Mouse (Mus musculus) limb, embryonic 12.5 days (tissue): ENCODE measurements at regions not wholly inside any gene's neighbourhood (a gene's known extent, or its start where the extent isn't known, plus 50 kb on each side); places are given as distances from the start of the nearest gene placed in this dataset.
A peak's percentile ranks its signal among the peaks of the same experiment; 100 is the strongest.

Source experiments
- ATAC-seq: fragments of 200-750 bp; cut with Nextera tagmentation; 2 replicates; pipeline ENCODE4 v1.8.0; 2017; ENCODE audit warnings: low read depth, moderate TSS enrichment; ENCODE audit not compliant: insufficient number of reproducible peaks, insufficient read depth, low FRiP score, low TSS enrichment
- H3K27ac ChIP-seq: fragments of 300-500 bp; sonication (generic); 2 replicates; pipeline ENCODE4 v1.5.1; 2016; ENCODE audit warnings: mild to moderate bottlenecking, moderate library complexity
- H3K27me3 ChIP-seq: fragments of 300-500 bp; sonication (generic); 2 replicates; pipeline ENCODE4 v1.6.1; 2016; ENCODE audit warnings: mild to moderate bottlenecking, moderate library complexity
- H3K36me3 ChIP-seq: fragments of 300-500 bp; sonication (generic); 2 replicates; pipeline ENCODE4 v1.6.1; 2016; ENCODE audit warnings: mild to moderate bottlenecking, moderate library complexity
- H3K4me1 ChIP-seq: fragments of 300-500 bp; sonication (generic); replicated peaks from 2 replicates; pipeline ENCODE4 v1.6.1; 2016
- H3K4me2 ChIP-seq: fragments of 300-500 bp; sonication (generic); 2 replicates; pipeline ENCODE4 v1.6.1; 2016; ENCODE audit warnings: mild to moderate bottlenecking, moderate library complexity
- H3K4me3 ChIP-seq: fragments of 300-500 bp; sonication (generic); replicated peaks from 2 replicates; pipeline ENCODE4 v1.5.1; 2016; ENCODE audit warnings: mild to moderate bottlenecking
- H3K9ac ChIP-seq: fragments of 300-500 bp; sonication (generic); replicated peaks from 2 replicates; pipeline ENCODE4 v1.6.1; 2016; ENCODE audit warnings: mild to moderate bottlenecking, moderate library complexity
- H3K9me3 ChIP-seq: fragments of 300-500 bp; sonication (generic); 2 replicates; pipeline ENCODE4 v1.6.1; 2016; ENCODE audit warnings: mild to moderate bottlenecking, moderate library complexity
- WGBS: fragments of 180-500 bp; shearing (Covaris S2); methylation state at CpG from one replicate; pipeline ENCODE4 v1.1.7; 2016; 5-methylcytosine and 5-hydroxymethylcytosine counted together

DNA sequence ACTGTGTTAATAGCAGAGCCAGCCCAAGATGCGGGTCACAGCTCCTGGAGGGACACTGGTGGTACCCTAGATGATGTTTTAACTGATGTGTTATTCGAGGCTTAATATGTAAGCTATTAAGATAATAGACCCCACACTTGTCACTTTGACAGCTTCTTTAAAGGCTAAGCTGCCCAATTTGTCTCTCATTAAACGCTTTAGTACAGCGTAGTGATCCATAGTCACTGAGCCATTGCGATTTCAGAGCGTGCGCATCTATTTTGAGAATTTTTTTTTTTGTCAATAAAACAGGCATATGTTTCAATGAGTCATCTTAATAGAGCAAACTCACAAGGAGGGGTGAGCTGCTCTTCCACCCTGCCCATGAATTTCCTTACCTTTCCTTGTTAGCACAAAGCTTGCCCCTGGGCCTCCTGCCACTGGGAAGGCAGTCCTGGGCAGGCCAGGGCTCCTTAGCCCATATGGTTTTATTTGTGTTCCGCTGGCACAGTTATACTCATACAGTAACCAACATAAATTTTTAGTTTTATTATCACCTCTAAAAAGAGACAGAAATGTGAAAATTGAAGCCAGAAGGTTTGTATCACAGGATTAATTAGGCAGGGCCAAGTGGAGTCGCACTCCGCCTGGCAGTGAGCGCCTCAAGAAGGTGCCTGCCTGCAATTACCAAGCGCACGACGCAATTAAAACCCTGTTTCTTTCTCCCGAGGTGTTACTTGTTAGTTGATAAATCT, 294.3 kb downstream of the Etv1 start:
- H3K4me1 ChIP-seq = peaks cover 7% of the 10 kb centered on the region

DNA sequence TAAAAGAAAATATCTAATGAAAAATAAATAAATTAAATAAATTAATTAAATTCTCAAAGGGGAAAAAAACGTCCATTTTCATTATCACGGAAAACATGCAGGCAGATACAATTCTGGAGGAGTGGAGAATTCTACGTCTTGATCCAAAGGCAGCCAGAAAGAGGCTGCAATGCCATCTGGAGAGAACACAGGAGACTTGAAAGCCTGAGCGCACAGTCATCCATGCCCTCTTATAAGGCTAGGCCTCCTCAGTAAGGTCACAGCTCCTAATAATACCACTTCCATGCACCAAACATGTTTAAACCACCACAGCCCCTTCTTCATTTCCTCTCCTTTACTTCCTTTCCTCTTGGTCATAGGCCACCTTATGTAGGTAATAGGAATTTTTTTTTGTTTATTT, 307.1 kb downstream of the Etv1 start:
- H3K9ac ChIP-seq = no peak overlapping the region
- H3K27me3 ChIP-seq = no peaks in the 10 kb centered on the region
- no peak overlapping the region for H3K4me2 ChIP-seq
- no peak overlapping the region for H3K4me3 ChIP-seq
- H3K27ac ChIP-seq = no peak overlapping the region
- H3K36me3 ChIP-seq = no peaks in the 10 kb centered on the region
- H3K4me1 ChIP-seq = no peaks in the 10 kb centered on the region
- no peaks in the 10 kb centered on the region for H3K9me3 ChIP-seq
- 91% methylated on average over 4 of the region's 4 CpGs for WGBS
- no peak for ATAC-seq

More for the DNA sequence above, 294.3 kb downstream of the Etv1 start:
- H3K27ac ChIP-seq = no peak overlapping the region
- no peaks in the 10 kb centered on the region for H3K36me3 ChIP-seq
- H3K4me2 ChIP-seq = no peak overlapping the region
- no peak overlapping the region for H3K4me3 ChIP-seq
- ATAC-seq = peak; percentile 81
- H3K9ac ChIP-seq = no peak overlapping the region
- H3K27me3 ChIP-seq = no peaks in the 10 kb centered on the region
- WGBS = 44% methylated on average over 15 of the region's 15 CpGs
- H3K9me3 ChIP-seq = no peaks in the 10 kb centered on the region

DNA sequence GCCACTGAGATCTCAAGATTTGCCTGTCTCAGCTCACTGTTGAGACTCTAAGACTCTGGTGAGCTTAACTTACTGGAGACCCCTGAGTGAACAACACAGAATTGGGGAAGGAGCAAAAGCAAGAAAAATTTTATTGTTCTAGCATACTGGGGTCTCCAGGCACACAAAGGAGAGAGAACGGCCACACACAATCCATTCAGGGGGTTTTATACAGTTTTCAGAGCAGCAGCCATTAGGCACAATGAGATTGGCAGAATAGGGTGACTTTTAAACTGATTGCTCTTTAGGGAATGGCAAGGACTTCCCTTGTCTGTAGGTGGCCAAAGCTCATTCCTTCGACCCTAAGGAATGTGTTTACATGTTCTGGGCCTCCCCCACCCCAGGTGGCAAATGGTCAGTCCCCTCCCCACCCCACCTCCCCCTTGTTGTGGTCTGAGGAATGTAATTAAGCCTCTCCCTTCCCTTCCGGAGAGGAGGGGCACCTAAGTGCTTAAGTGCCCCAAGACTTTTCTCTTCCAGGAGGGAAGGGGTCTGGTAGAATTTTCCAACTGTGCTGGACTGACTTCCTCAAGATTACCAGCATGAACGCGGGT, 315.6 kb downstream of the Etv1 start:
- ATAC-seq = no peak
- Histone ChIP-seq H3K4me2 (no peak overlapping the region), H3K9me3 (no peaks in the 10 kb centered on the region), H3K4me1 (0 out of 2 replicates have a peak, but pooled peaks cover 5% of the 10 kb centered on the region), H3K9ac (no peak overlapping the region), H3K36me3 (no peaks in the 10 kb centered on the region), H3K27me3 (no peaks in the 10 kb centered on the region), H3K27ac (no peak overlapping the region), H3K4me3 (no peak overlapping the region)
- WGBS = 16% methylated on average over 5 of the region's 5 CpGs

DNA sequence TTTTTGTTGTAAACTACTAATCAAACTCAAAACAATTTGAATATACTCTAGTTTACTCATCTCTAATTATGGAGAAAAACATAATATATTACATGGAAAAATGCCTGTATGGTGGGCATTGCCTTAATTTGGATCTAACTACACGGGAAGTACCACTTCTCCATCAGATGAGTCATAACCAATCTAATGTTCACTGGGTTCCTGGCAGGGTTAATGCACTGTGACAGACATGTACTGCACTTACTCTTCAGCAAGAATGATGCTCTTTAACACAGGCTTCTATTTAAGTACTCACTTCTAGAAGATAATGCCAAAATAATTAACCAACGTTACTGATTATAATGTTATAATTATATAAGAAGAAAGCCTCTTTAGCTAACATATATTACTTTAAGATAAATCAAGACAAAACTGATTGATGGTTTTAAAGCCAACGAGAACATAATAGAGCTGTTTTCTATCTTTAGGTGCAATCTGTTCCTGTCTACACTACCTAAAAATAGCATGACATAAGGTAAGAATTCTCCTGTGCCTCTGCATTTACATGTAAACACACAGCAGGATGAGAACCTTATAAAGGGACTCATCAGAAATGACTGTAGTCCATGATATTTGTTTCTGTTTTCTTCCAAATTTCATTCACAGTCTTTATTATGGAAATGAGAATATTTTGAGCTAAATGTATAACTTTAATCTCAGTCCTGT, 344.4 kb downstream of the Etv1 start:
- WGBS = 82% methylated on average over 3 of the region's 3 CpGs
- Histone ChIP-seq H3K9me3 (no peaks in the 10 kb centered on the region), H3K27me3 (no peaks in the 10 kb centered on the region), H3K9ac (no peak overlapping the region), H3K4me1 (no peaks in the 10 kb centered on the region), H3K27ac (no peak overlapping the region), H3K4me3 (no peak overlapping the region), H3K36me3 (no peaks in the 10 kb centered on the region), H3K4me2 (no peak overlapping the region)
- ATAC-seq = no peak

DNA sequence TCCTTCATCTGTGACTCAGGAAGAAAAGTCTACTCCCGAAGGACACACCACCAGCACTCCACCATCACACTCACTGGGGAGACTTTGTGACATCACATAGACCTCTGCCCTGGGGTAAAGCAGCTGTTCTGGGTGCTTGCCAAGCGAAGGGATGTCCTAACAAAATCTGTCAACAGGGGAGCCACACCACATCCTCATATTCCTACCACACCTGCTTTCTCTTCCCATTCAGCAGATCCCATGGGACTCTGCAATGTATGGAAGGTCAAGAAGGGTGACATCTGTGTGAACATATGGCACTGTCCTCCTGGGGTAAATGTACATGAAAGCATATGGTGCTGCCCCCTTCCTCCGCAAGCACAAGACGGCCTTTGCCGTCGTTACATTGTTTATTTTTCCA, 375.5 kb downstream of the Etv1 start:
- no peak overlapping the region for H3K27ac ChIP-seq
- no peak overlapping the region for H3K4me2 ChIP-seq
- H3K4me1 ChIP-seq = no peaks in the 10 kb centered on the region
- no peaks in the 10 kb centered on the region for H3K9me3 ChIP-seq
- 50% methylated on average over 6 of the region's 6 CpGs for WGBS
- 0 out of 2 replicates have a peak, but pooled peaks have one; percentile 31 for ATAC-seq
- H3K27me3 ChIP-seq = no peaks in the 10 kb centered on the region
- H3K36me3 ChIP-seq = no peaks in the 10 kb centered on the region
- no peak overlapping the region for H3K9ac ChIP-seq
- H3K4me3 ChIP-seq = no peak overlapping the region

DNA sequence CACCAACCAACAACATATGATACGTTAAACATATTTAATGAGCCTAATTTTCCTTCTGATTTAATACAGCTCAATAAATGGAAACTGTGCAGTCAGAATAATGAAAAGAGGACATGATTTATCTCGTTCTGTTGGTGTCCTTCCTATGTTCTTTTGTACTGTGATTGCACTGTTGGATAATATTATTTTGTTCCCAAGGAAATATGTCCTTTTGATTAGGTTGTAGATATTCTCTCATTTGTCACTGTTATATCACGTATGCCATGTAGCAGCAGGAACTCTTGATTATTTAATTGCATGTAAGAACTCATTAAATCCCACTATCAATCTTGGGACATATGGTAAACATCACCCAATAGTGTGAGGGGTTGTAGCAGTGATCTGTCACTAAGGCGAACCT, 397.8 kb downstream of the Etv1 start:
- 66% methylated on average over 4 of the region's 4 CpGs for WGBS
- no peak overlapping the region for H3K4me3 ChIP-seq
- no peak overlapping the region for H3K9ac ChIP-seq
- H3K36me3 ChIP-seq = no peaks in the 10 kb centered on the region
- no peak overlapping the region for H3K27ac ChIP-seq
- ATAC-seq = no peak
- no peaks in the 10 kb centered on the region for H3K27me3 ChIP-seq
- no peaks in the 10 kb centered on the region for H3K9me3 ChIP-seq
- H3K4me1 ChIP-seq = no peaks in the 10 kb centered on the region
- no peak overlapping the region for H3K4me2 ChIP-seq

DNA sequence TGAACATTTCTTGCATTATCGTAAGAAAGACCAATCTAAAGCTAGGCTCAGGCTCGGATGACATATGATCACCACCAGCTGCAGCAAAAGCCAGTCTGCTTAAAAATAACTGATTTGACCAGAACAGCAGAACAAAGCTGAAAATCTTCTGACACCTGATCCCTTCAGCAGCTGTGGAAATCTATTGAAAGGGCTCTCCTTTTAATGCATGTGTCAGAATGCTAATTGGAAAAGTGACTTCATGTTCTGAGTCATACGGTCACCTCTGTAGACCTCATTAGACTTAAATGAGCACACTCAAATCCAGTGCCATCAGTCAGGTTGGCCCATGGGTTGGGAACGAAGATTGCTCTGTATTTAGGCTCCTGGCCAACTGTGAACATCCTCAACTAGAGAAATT, 444.9 kb downstream of the Etv1 start:
- Histone ChIP-seq H3K4me3 (no peak overlapping the region), H3K27ac (no peak overlapping the region), H3K4me1 (no peaks in the 10 kb centered on the region), H3K4me2 (no peak overlapping the region), H3K36me3 (no peaks in the 10 kb centered on the region), H3K9ac (no peak overlapping the region), H3K9me3 (no peaks in the 10 kb centered on the region), H3K27me3 (no peaks in the 10 kb centered on the region)
- WGBS = 57% methylated on average over 4 of the region's 4 CpGs
- ATAC-seq = peak; percentile 31; the same call in 1 of the 2 replicates

DNA sequence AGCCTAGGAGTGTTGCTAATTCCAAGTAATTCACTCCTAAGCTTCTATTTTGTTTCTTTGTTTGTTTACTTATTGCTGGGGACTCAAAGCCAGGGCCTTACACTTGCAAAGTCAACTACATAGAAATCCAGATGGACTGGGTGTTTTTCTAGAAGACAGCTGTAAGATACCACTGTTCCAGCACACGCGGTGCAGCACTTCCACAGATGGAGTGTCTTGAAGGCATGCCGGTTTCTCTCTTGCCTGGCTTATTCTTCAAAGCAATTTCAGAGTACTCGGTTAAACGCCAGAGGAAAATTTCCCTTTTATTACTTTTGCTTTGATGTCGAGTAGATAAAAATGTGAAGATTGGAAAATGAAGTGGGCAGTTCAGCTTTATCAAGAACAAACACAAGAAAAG, 477.4 kb downstream of the Etv1 start:
- H3K4me1 ChIP-seq = no peaks in the 10 kb centered on the region
- WGBS = 75% methylated on average over 6 of the region's 6 CpGs

DNA sequence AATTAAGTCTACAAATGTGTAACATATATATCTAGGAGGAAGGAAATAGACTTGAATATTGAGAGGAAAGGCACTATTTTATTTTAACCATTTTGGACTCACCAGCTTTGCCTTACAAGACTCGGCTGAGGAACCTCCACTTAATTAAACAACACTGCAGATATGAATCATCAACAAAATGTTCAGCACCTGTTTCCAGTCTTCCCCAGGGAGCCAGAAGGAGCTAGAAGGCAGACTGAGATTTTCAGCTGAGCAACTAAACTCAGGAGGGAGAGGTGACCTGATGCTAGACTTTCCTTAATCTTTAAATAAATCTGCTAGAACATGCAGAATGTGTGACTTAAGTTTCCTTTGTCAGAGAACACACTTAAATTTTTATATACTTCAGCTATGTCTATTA, 478.4 kb downstream of the Etv1 start:
- no peaks in the 10 kb centered on the region for H3K9me3 ChIP-seq
- no peaks in the 10 kb centered on the region for H3K4me1 ChIP-seq
- H3K36me3 ChIP-seq = no peaks in the 10 kb centered on the region
- 87% methylated on average over 1 of the region's 1 CpGs for WGBS
- no peaks in the 10 kb centered on the region for H3K27me3 ChIP-seq
- H3K27ac ChIP-seq = no peak overlapping the region
- ATAC-seq = no peak
- no peak overlapping the region for H3K4me3 ChIP-seq
- H3K9ac ChIP-seq = no peak overlapping the region
- H3K4me2 ChIP-seq = no peak overlapping the region

More for the DNA sequence above, 477.4 kb downstream of the Etv1 start:
- no peak overlapping the region for H3K27ac ChIP-seq
- ATAC-seq = no peak
- H3K9me3 ChIP-seq = no peaks in the 10 kb centered on the region
- no peak overlapping the region for H3K4me2 ChIP-seq
- no peaks in the 10 kb centered on the region for H3K27me3 ChIP-seq
- no peak overlapping the region for H3K4me3 ChIP-seq
- H3K36me3 ChIP-seq = no peaks in the 10 kb centered on the region
- H3K9ac ChIP-seq = no peak overlapping the region

DNA sequence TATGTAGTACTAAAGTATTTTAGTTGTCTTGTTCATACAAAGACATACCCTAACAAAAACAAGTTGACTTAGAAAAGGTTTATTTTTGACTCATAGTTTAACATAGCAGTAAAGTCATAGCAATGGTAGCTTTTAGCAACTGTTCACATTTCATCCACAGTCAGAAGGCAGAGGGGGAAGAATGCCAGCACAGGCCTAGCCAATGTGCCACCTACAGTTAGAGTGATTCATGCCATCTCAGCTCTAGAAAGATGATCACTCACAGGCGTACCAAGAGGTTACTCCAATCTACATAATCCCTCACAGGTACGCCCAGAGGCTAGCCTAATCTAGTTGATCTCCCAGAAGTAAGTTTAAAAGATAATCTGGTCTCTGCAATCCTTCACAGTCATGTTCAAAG, 510.5 kb downstream of the Etv1 start:
- no peak overlapping the region for H3K4me2 ChIP-seq
- H3K9ac ChIP-seq = no peak overlapping the region
- no peaks in the 10 kb centered on the region for H3K9me3 ChIP-seq
- no peak overlapping the region for H3K27ac ChIP-seq
- H3K27me3 ChIP-seq = no peaks in the 10 kb centered on the region
- no peak for ATAC-seq
- no peaks in the 10 kb centered on the region for H3K36me3 ChIP-seq
- H3K4me1 ChIP-seq = no peaks in the 10 kb centered on the region
- 77% methylated on average over 2 of the region's 2 CpGs for WGBS
- no peak overlapping the region for H3K4me3 ChIP-seq

DNA sequence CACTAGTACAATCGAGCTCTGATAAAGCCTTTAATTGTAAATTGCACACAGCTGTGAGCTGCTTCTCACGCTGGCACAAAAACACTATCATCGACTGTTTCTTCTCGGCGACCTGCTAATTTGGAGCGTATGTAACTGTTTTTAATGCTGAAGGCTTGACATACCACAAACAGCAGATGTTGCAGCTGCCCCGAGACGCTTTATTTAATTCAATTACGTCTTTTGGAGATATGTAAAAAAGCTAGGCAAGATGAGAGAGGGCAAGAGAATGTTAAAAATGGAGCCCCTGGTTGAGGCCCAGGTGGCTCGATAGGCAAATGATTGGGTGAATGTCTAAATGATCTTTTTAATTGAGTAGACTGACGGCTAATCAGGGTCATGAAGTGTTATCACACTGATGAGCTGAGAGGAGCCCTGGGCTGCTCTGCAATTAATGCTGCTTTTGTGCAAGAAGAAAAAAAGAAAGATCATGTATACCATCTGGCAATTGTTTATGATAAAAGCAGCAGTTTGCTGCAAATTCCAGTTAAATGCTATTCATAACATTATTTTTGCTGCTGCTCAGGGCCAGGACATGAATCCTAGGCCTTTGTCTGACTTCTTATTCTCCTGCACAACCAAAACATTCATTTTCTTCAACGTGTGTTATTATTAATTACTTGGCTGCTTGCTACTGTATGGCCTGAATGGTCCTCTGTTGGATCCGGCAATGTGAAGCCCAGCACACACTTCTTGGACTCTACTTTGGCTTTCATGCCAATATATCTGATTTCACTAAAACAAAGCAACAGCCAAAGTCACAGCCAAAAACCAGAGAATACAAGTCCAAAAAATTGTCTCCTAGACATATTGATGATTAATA, 522.4 kb downstream of the Etv1 start:
- WGBS = 34% methylated on average over 13 of the region's 13 CpGs
- no peaks in the 10 kb centered on the region for H3K9me3 ChIP-seq
- peaks cover 7% of the 10 kb centered on the region for H3K4me1 ChIP-seq
- H3K27me3 ChIP-seq = no peaks in the 10 kb centered on the region
- H3K27ac ChIP-seq = no peak overlapping the region
- no peak overlapping the region for H3K9ac ChIP-seq
- ATAC-seq = no peak
- H3K4me3 ChIP-seq = no peak overlapping the region
- H3K4me2 ChIP-seq = no peak overlapping the region
- H3K36me3 ChIP-seq = no peaks in the 10 kb centered on the region
